Comparison of ENCODE assay signal across 8 mouse cellular contexts in the genomic region with DNA sequence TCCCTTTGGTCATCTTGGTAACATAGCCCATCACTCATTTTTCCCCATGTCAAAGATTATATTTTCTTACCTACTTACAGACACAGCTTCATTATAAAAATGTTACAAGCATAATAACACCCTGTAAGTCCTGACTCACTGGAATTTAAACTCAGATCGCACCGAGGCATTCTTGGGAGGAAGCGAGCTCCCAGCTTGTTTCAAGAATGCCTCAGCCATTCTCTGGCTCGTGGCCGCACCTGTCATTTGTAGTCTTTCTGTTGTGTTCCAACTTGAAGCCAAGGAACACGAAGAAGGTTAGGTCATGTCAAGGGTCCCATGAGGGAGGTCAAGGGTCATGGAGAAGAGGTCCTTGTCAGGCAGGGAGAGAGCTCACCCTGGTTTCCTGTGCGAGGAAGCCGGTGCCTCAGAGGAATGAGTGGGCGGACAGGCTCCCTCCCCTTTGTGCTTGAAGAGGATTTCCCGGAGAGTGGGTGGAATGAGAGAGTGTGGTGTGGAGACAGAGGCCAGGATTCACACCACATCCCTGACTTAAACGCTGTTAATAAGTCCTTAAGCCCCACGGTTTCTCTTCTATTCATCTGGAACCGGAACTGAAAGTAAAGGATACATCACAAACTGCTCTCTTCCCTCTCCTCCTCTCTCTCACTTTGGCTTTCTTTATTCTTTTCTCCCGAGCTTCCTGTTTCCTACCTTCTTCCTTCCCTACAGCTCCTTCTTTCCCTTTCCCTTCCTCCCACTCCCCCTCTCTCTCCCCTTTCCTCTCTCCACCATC.
A peak's percentile ranks its signal among the peaks of the same experiment; 100 is the strongest.
DNase-seq lines count a peak whose midpoint lies in the region; ATAC-seq and TF ChIP-seq lines count a peak whose summit lies in the region.

No protein-coding gene starts in this region.

- no peak overlapping the region for H3K9ac ChIP-seq in heart, embryonic 12.5 days

- H3K9me3 ChIP-seq in heart, embryonic 12.5 days (replicated peaks): no peaks in the 10 kb centered on the region

- 33% methylated on average over 14 of the region's 14 CpGs for WGBS in heart, embryonic 12.5 days

- peak overlapping the region; percentile 24; the same call in 1 of the 2 replicates for H3K27ac ChIP-seq in gastrocnemius, adult 2 months
- H3K27ac ChIP-seq in heart, embryonic 12.5 days (ENCODE audit: poor library complexity, severe bottlenecking): no peak overlapping the region
- H3K27ac ChIP-seq in left cerebral cortex, adult 2 months: no peak overlapping the region

- ATAC-seq in activated CD4-positive, CD25-positive, alpha-beta regulatory T cell, adult 4 months: peak; percentile 59
- no peak for ATAC-seq in heart, embryonic 12.5 days (ENCODE audit: insufficient number of reproducible peaks, low FRiP score)

- intact Hi-C loops in gastrocnemius, adult 2 months (cut with DNase I): no loop called here
- intact Hi-C loops in gastrocnemius, postnatal 36 days (cut with DNase I): no loop called here
- intact Hi-C loops in left cerebral cortex, adult 2 months (cut with DNase I): no loop called here

- peak overlapping the region; percentile 27 for H3K4me2 ChIP-seq in heart, embryonic 12.5 days

- TF ChIP-seq CTCF in gastrocnemius, adult 2 months (IDR thresholded peaks at IDR 0.05): no peak
- no peak for TF ChIP-seq CTCF in left cerebral cortex, adult 2 months (IDR thresholded peaks at IDR 0.05)

- no peaks in the 10 kb centered on the region for H3K27me3 ChIP-seq in heart, embryonic 12.5 days (replicated peaks)

- peaks cover 55% of the 10 kb centered on the region for H3K4me1 ChIP-seq in heart, embryonic 12.5 days (replicated peaks)

- no peak for DNase-seq in gastrocnemius, adult 2 months
- DNase-seq in gastrocnemius, postnatal 36 days: no peak
- DNase-seq in left cerebral cortex, adult 2 months (ENCODE audit: extremely low spot score in 1 of 2, low spot score in 2 of 2): peak; percentile 23 to 31
- peak; percentile 15 for DNase-seq in urinary bladder, postnatal 25 days (ENCODE audit: low spot score)
- no peak for DNase-seq in thymus, postnatal 36 days
- no peak for DNase-seq in gastrocnemius, adult 8-10 months (ENCODE audit: low spot score in 2 of 2)

- H3K4me3 ChIP-seq in gastrocnemius, adult 2 months: peak overlapping the region; percentile 56
- H3K4me3 ChIP-seq in heart, embryonic 12.5 days: no peak overlapping the region
- H3K4me3 ChIP-seq in left cerebral cortex, adult 2 months: peak overlapping the region; percentile 25; the same call in 1 of the 2 replicates

- no peaks in the 10 kb centered on the region for H3K36me3 ChIP-seq in heart, embryonic 12.5 days

Comparison
In these comparisons a context has a peak if more than half of its experiments do, and no peak if none do; other contexts are left out.
1. DNase-seq: peak in left cerebral cortex, adult 2 months (2 of 2) and urinary bladder, postnatal 25 days (single experiment); none in gastrocnemius, adult 2 months (single experiment), gastrocnemius, postnatal 36 days (0 of 2), thymus, postnatal 36 days (0 of 2) and gastrocnemius, adult 8-10 months (0 of 2).